Mouse (Mus musculus): ENCODE data around the gene Ano5.

The Ano5 gene

DNA sequence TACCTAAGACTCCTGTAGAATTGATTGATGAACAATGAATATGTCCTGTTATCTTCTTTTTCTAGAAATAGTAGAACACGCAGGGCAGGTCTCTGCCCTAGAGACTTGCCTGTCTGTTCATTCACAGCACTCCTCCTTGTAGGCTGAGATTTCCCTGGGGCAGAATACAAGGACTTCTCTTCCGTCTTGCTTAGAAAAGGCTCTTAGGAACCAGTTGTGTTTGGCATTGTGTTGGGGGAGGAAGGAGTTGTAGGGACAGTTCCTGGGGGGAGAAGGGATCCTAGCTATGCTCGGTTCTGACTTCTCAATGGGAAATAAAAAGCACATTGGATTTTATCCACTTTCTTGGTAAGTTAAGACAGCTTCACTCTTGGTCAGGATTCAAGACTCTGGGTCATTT lies 118.4 kb downstream of the Ano5 start:
- DNase-seq (ENCODE audit: low spot score), result no peak

DNA sequence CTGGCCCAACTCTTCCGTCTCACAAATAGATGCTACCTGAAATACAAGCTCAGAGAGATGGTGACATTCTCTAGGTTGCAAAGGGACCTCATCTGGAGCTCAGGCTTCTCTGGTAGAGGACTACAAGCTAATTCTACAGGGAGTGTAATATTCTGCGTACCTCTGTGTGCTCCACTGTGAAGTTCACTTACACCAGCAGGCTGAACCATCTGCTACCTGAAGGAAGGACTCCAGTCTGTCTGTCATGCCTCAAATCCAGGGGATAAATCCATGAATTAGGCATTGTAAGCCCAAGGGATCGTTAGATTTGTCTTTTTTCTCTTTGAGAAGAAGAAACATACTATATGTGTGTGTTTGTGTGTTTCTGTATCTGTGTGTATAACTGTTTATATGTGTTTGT lies 120.3 kb downstream of the Ano5 start:
- no peak for DNase-seq (ENCODE audit: low spot score)

DNA sequence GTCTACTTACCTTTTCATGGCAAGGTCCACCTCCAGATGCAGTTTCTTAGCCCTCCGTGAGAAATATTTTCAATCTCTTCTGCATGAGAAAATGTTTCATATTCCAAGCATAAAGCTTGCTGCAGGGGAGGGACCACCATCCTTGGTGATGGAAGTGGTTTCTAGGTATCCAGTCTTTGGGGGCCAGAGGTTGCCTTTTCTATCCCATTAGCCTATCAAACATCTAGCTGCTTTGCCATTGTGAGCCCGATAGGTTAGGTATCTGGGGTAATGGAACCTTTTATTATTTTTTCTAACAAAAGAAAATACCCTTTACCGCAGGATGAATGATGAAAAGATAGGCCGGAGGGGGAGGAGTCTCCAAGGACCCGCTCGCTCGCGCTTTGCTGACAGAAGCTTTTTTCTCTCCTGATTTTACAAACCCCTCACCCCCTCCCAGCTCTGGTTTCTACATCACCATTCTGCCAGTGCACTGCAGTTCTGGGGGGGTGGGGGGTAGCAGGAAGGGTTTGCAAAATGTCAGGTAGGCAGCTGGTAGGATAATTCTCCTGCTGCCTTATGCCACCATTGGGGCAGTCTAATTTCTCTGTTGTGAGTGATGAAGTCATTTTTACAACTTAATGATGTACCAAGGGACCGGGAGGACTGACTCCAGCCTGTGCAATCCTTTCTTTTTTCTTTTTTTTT lies 121.9 kb downstream of the Ano5 start:
- no peak for DNase-seq (ENCODE audit: low spot score)

DNA sequence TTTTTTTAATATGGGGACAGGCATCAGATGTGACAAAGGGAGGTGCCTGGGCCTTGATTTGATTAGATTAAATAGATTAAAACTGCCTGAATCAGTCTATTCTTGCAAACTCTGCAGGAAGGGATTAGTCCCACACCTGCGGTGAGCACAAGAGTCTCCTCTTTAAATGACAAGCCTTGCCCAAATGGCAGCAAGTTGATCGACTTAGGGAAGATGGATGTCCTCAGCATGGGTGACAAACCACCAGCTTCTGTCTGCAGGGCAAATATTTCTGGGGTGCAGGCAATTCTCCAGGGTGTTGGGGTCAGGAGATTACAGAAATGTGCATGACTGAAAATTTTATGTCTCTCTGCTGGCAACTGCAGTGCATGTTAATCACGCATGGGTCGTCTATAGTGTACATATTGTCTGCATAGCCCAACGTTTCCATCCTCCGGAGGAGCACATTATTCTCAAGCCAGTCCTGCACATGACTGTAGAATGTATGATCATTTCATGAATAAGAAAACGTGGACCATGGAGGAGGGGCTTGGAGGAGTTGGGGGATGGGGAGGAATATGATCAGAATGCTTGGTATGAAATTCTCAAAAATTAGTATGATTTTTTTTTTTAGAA lies 122.5 kb downstream of the Ano5 start:
- DNase-seq (ENCODE audit: low spot score), result no peak

All from ovary, postnatal 14 days (tissue).